ENCODE assay signal across 8 mouse cellular contexts in genomic region chr1:74007398-74008050, GRCm38 (mm10).
DNase-seq lines count a peak whose midpoint lies in the region; ATAC-seq and TF ChIP-seq lines count a peak whose summit lies in the region.

No protein-coding gene starts in this region.

- no peak overlapping the region for H3K27ac ChIP-seq in thymus, adult 2 months (ENCODE audit: control insufficient read depth, insufficient read depth, low read length)
- peak overlapping the region; percentile 3 for H3K27ac ChIP-seq in liver, embryonic 12.5 days
- no peak overlapping the region for H3K27ac ChIP-seq in forebrain, embryonic 11.5 days (ENCODE audit: low read depth, low read length)
- no peak overlapping the region for H3K27ac ChIP-seq in left cerebral cortex, adult 2 months

- no peaks in the 10 kb centered on the region for H3K27me3 ChIP-seq in thymus, adult 2 months (ENCODE audit: control insufficient read depth, insufficient read depth, low read length)
- no peaks in the 10 kb centered on the region for H3K27me3 ChIP-seq in liver, embryonic 12.5 days (replicated peaks)
- no peaks in the 10 kb centered on the region for H3K27me3 ChIP-seq in forebrain, embryonic 11.5 days (ENCODE audit: control insufficient read depth, insufficient read depth, low read length)

- WGBS in thymus, adult 2 months: 18% methylated on average over 7 of the region's 7 CpGs
- WGBS in liver, embryonic 12.5 days (ENCODE audit: insufficient replicate concordance): 22% methylated on average over 7 of the region's 7 CpGs
- 81% methylated on average over 7 of the region's 7 CpGs for WGBS in forebrain, embryonic 11.5 days

- peak; percentile 14 for DNase-seq in thymus, postnatal 25 days
- no peak for DNase-seq in thymus, adult 2 months
- peak; percentile 60 to 70 for DNase-seq in heart, postnatal 14 days
- DNase-seq in MN1 (ENCODE audit: low spot score): no peak
- no peak for DNase-seq in ovary, postnatal 10 days (ENCODE audit: low spot score)
- no peak for DNase-seq in forebrain, embryonic 11.5 days (ENCODE audit: low spot score)
- no peak for DNase-seq in left cerebral cortex, adult 2 months (ENCODE audit: extremely low spot score in 1 of 2, low spot score in 2 of 2)

- intact Hi-C loops in heart, postnatal 14 days (cut with DNase I): no loop called here
- intact Hi-C loops in left cerebral cortex, adult 2 months (cut with DNase I): no loop called here

- no peaks in the 10 kb centered on the region for H3K36me3 ChIP-seq in thymus, adult 2 months (ENCODE audit: control insufficient read depth, insufficient read depth, low read length)
- no peaks in the 10 kb centered on the region for H3K36me3 ChIP-seq in liver, embryonic 12.5 days
- no peaks in the 10 kb centered on the region for H3K36me3 ChIP-seq in forebrain, embryonic 11.5 days (ENCODE audit: control insufficient read depth, insufficient read depth, low read length)

- H3K9ac ChIP-seq in liver, embryonic 12.5 days: no peak overlapping the region
- H3K9ac ChIP-seq in forebrain, embryonic 11.5 days (ENCODE audit: low read length): no peak overlapping the region

- H3K4me2 ChIP-seq in liver, embryonic 12.5 days: no peak overlapping the region
- H3K4me2 ChIP-seq in forebrain, embryonic 11.5 days (ENCODE audit: low read depth, low read length, severe bottlenecking): no peak overlapping the region

- 0 out of 2 replicates have a peak, but pooled peaks cover 3% of the 10 kb centered on the region for H3K9me3 ChIP-seq in liver, embryonic 12.5 days (replicated peaks)
- no peaks in the 10 kb centered on the region for H3K9me3 ChIP-seq in forebrain, embryonic 11.5 days (ENCODE audit: control insufficient read depth, low read length)

- H3K4me1 ChIP-seq in thymus, adult 2 months (replicated peaks; ENCODE audit: control insufficient read depth, insufficient read depth, low read length): peaks cover 15% of the 10 kb centered on the region
- H3K4me1 ChIP-seq in liver, embryonic 12.5 days: peaks cover 42% of the 10 kb centered on the region
- H3K4me1 ChIP-seq in forebrain, embryonic 11.5 days (replicated peaks; ENCODE audit: control insufficient read depth, insufficient read depth, low read length): no peaks in the 10 kb centered on the region

- no peak for ATAC-seq in liver, embryonic 12.5 days
- ATAC-seq in forebrain, embryonic 11.5 days (replicated peaks; ENCODE audit: low FRiP score): no peak

- TF ChIP-seq POLR2A in thymus, adult 2 months (IDR thresholded peaks at IDR 0.05; ENCODE audit: control insufficient read depth, extremely low read depth, insufficient read depth, low read length, poor library complexity): no peak

- H3K4me3 ChIP-seq in thymus, adult 2 months (ENCODE audit: control insufficient read depth, insufficient read depth, low read length): no peak overlapping the region
- H3K4me3 ChIP-seq in liver, embryonic 12.5 days: no peak overlapping the region
- H3K4me3 ChIP-seq in forebrain, embryonic 11.5 days (ENCODE audit: low read depth, low read length): no peak overlapping the region
- no peak overlapping the region for H3K4me3 ChIP-seq in left cerebral cortex, adult 2 months

- no peak for TF ChIP-seq CTCF in thymus, adult 2 months (IDR thresholded peaks at IDR 0.05; ENCODE audit: borderline replicate concordance, control insufficient read depth, extremely low read depth, insufficient read depth, low read length, poor library complexity)
- TF ChIP-seq CTCF in left cerebral cortex, adult 2 months (IDR thresholded peaks at IDR 0.05): no peak

Comparison
In these comparisons a context has a peak if more than half of its experiments do, and no peak if none do; other contexts are left out.
1. DNase-seq: peak in thymus, postnatal 25 days (single experiment) and heart, postnatal 14 days (2 of 2); none in thymus, adult 2 months (single experiment), MN1 (single experiment), ovary, postnatal 10 days (single experiment), forebrain, embryonic 11.5 days (single experiment) and left cerebral cortex, adult 2 months (0 of 2).